Mouse (Mus musculus) heart, postnatal 36 days (tissue): Measurements from ENCODE around the gene Cnot10. TPM values are rescaled to one million over a fixed set of nuclear protein-coding genes. Genes with fewer than 3 reads are reported as not detected.

ENCODE experiments used
- DNase-seq, 2 experiments: peaks; one replicate each; pipeline ENCODE4 v3.0.0; 2021 to 2022
- intact Hi-C: fragments of 180-260 bp; cut with DNase I; formaldehyde crosslinking; loops from one replicate; pipeline ENCODE4 v1.15.1; 2025
- total RNA-seq, 2 experiments: library from RNA; stranded (reverse); gene quantifications; 2 replicates each; pipeline ENCODE4 v1.2.3; 2021

Gene Cnot10
- 10 to 100 TPM; 21.2 to 23.0 TPM for total RNA-seq

GRCm38 (mm10) chr9:114639839-114640646 is at the start of gene Cnot10:
Gene Cnot10, minus strand, starts transcription at chr9:114640184.
- peak; percentile 98 to 99 for DNase-seq
- intact Hi-C loops, result loop anchor here (2.0 to 10.0 kb wide), 3 partner anchors 49 to 671 kb away; partner anchors contain the start of genes Dync1li1, Gpd1l and Stt3b

GRCm38 (mm10) chr9:114688953-114689407 is 49.0 kb upstream of the Cnot10 start:
- no peak for DNase-seq
- intact Hi-C loops, result loop anchor here (1.0 to 2.0 kb wide), 2 partner anchors 41 to 48 kb away; partner anchors contain the start of gene Cnot10

- intact Hi-C loops, result loop anchor here (1.0 to 2.0 kb wide), 2 partner anchors 42 to 48 kb away; partner anchors contain the start of gene Cnot10
- DNase-seq, result peak; percentile 98
Observed at GRCm38 (mm10) chr9:114688252-114688952, 48.4 kb upstream of the Cnot10 start, which contains the start of gene Dync1li1. Gene Dync1li1, plus strand, starts transcription at chr9:114688790.

- intact Hi-C loops, result loop anchor here (1.0 to 2.0 kb wide), 2 partner anchors 43 to 47 kb away; partner anchors contain the start of gene Cnot10
- DNase-seq, result no peak
Observed at GRCm38 (mm10) chr9:114687639-114688038, 47.7 kb upstream of the Cnot10 start.

- intact Hi-C loops, result no loop called here
Observed at GRCm38 (mm10) chr9:114686245-114686644, 46.3 kb upstream of the Cnot10 start.

GRCm38 (mm10) chr9:114682193-114682592 is 42.2 kb upstream of the Cnot10 start:
- no peak for DNase-seq
- intact Hi-C loops, result no loop called here

More at GRCm38 (mm10) chr9:114686245-114686644, 46.3 kb upstream of the Cnot10 start:
- DNase-seq, result no peak

- no peak for DNase-seq
- intact Hi-C loops, result no loop called here
Observed at GRCm38 (mm10) chr9:114680531-114680930, 40.5 kb upstream of the Cnot10 start.

- DNase-seq, result no peak
- intact Hi-C loops, result no loop called here
Observed at GRCm38 (mm10) chr9:114679944-114680343, 40.0 kb upstream of the Cnot10 start.

GRCm38 (mm10) chr9:114678576-114678975 is 38.6 kb upstream of the Cnot10 start:
- DNase-seq, result no peak

GRCm38 (mm10) chr9:114673626-114674025 is 33.6 kb upstream of the Cnot10 start:
- no peak for DNase-seq
- intact Hi-C loops, result no loop called here

More at GRCm38 (mm10) chr9:114678576-114678975, 38.6 kb upstream of the Cnot10 start:
- intact Hi-C loops, result no loop called here

GRCm38 (mm10) chr9:114672703-114673561 is 32.9 kb upstream of the Cnot10 start:
- intact Hi-C loops, result no loop called here
- peak; percentile 20 to 29 for DNase-seq

- intact Hi-C loops, result no loop called here
Observed at GRCm38 (mm10) chr9:114671946-114672345, 32.0 kb upstream of the Cnot10 start.

GRCm38 (mm10) chr9:114669011-114669410 is 29.0 kb upstream of the Cnot10 start:
- intact Hi-C loops, result no loop called here
- no peak for DNase-seq

More at GRCm38 (mm10) chr9:114671946-114672345, 32.0 kb upstream of the Cnot10 start:
- no peak for DNase-seq

GRCm38 (mm10) chr9:114668047-114668446 is 28.1 kb upstream of the Cnot10 start:
- peak; percentile 42 to 55 for DNase-seq
- intact Hi-C loops, result no loop called here

GRCm38 (mm10) chr9:114666858-114667257 is 26.9 kb upstream of the Cnot10 start:
- no peak for DNase-seq
- intact Hi-C loops, result no loop called here

GRCm38 (mm10) chr9:114663782-114664181 is 23.8 kb upstream of the Cnot10 start:
- DNase-seq, result no peak
- intact Hi-C loops, result loop anchor here (5.0 kb wide), 1 partner anchor 39 kb away; no protein-coding TSS in a partner anchor

- DNase-seq, result no peak
- intact Hi-C loops, result loop anchor here (5.0 kb wide), 1 partner anchor 40 kb away; no protein-coding TSS in a partner anchor
Observed at GRCm38 (mm10) chr9:114661991-114662390, 22.0 kb upstream of the Cnot10 start.

- intact Hi-C loops, result loop anchor here (5.0 kb wide), 1 partner anchor 41 kb away; no protein-coding TSS in a partner anchor
- no peak for DNase-seq
Observed at GRCm38 (mm10) chr9:114660983-114661382, 21.0 kb upstream of the Cnot10 start.

- no peak for DNase-seq
- intact Hi-C loops, result loop anchor here (5.0 kb wide), 1 partner anchor 42 kb away; no protein-coding TSS in a partner anchor
Observed at GRCm38 (mm10) chr9:114660506-114660905, 20.5 kb upstream of the Cnot10 start.

- DNase-seq, result no peak
- intact Hi-C loops, result no loop called here
Observed at GRCm38 (mm10) chr9:114656701-114657100, 16.7 kb upstream of the Cnot10 start.
